Mouse (Mus musculus): ENCODE results near the gene Ankrd2. TPM values are rescaled to one million over a fixed set of nuclear protein-coding genes. Genes with fewer than 3 reads are reported as not detected.

The Ankrd2 gene
- total RNA-seq (2021), result under 1 TPM; 0.20 to 0.42 TPM
- not detected in 2 replicates for polyA plus RNA-seq (2012; rRNA removed)
- long read RNA-seq, result 0 reads

DNA sequence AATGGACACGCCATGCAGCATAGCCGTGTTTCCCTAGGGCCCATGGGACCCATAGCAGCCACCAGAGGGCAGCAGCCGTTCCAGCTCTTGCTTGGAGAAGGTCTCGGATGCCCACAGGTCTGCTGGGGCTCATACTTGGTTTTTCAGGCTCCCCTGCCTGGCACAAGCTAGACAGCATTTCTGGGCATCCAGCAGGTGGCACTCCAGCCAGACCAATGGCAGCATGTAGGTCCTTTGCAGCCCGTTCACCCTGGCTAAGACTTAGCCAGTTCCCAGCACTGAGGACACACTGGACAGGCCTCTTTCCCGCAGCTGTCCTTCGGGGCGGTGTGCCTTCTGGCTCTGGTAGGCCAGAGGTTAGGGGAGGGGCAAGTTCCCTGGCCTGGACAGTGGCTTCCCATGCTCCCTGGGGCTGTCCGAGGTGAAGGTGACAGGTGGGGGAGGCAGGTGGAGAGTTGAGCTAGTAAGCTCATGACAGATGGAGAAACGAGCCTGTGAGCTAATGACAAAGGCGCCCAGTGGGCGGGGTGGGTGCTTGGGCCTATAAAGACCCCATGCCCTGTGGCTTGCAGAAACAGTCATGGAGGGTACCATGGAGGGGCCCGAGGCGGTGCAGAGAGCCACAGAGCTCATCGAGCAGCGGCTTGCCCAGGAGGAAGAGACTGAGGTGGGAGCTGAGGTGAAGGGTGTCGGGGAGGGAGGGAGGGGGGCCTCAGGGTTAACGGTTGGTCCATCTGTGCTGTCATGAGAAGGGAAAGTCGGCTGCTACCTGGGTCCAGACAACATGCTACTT lies at the start of gene Ankrd2:
Gene Ankrd2 (plus strand): TSS at position 545 of the 793 bp plus-strand sequence.
- no peaks in the 10 kb centered on the region for H3K27me3 ChIP-seq (ENCODE audit: control insufficient read depth, insufficient read depth, low read length)
- no peaks in the 10 kb centered on the region for H3K36me3 ChIP-seq (ENCODE audit: control insufficient read depth, insufficient read depth, low read length)
- TF ChIP-seq POLR2A (IDR thresholded peaks at IDR 0.05; ENCODE audit: insufficient read depth, low read depth, low read length), result no peak
- peak; percentile 93 for TF ChIP-seq EP300 (IDR thresholded peaks at IDR 0.05; ENCODE audit: insufficient read depth, low read depth, low read length)
- TF ChIP-seq CTCF (IDR thresholded peaks at IDR 0.05), result peak; percentile 97
- H3K4me1 ChIP-seq (ENCODE audit: control insufficient read depth, insufficient read depth, low read length), result peaks cover 4% of the 10 kb centered on the region
- DNase-seq, result peak; percentile 84 to 85
- H3K27ac ChIP-seq, result peak within 1 kb of the TSS; percentile 31
- 60% methylated on average over 19 of the region's 19 CpGs for WGBS
- no peak within 1 kb of the TSS for H3K9ac ChIP-seq (ENCODE audit: low read depth, low read length)
- H3K79me2 ChIP-seq (replicated peaks; ENCODE audit: control insufficient read depth, insufficient read depth, low read length), result no peaks in the 10 kb centered on the region
- intact Hi-C loops (cut with DNase I), result loop anchor here (1.0 to 5.0 kb wide), 3 partner anchors 34 to 132 kb away; no protein-coding TSS in a partner anchor
- H3K4me3 ChIP-seq, result no peak within 1 kb of the TSS

DNA sequence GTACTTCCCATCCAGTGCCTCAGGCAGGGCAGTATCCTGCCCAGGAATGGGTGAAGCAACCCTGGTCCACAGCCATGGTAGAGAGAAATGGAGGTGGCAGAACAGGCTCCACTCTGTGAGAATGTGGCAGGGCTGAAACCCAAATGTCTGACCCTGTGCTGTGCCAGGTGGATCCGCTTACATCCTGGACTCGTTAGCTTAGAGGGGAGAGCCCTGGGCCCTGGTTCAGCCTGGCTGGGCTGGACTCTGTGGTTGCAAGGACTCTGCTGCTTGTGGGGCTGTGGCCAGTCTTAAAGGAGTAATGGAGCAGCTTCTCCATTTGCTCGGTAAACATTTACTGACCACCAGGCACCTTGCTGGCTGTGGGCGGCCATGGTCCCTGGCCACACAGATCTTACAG lies 48.6 kb upstream of the Ankrd2 start:
- Histone ChIP-seq H3K4me3 (no peak overlapping the region), H3K27ac (no peak overlapping the region), H3K4me1 (ENCODE audit: control insufficient read depth, insufficient read depth, low read length) (peaks cover 6% of the 10 kb centered on the region), H3K36me3 (ENCODE audit: control insufficient read depth, insufficient read depth, low read length) (no peaks in the 10 kb centered on the region), H3K9ac (ENCODE audit: low read depth, low read length) (no peak overlapping the region), H3K79me2 (replicated peaks; ENCODE audit: control insufficient read depth, insufficient read depth, low read length) (peaks cover 4% of the 10 kb centered on the region; the same call in 1 of the 2 replicates), H3K27me3 (ENCODE audit: control insufficient read depth, insufficient read depth, low read length) (no peaks in the 10 kb centered on the region)
- TF ChIP-seq EP300 (IDR thresholded peaks at IDR 0.05; ENCODE audit: insufficient read depth, low read depth, low read length) (no peak), CTCF (IDR thresholded peaks at IDR 0.05) (no peak), POLR2A (IDR thresholded peaks at IDR 0.05; ENCODE audit: insufficient read depth, low read depth, low read length) (no peak)
- intact Hi-C loops (cut with DNase I), result no loop called here
- no peak for DNase-seq
- WGBS, result 80% methylated on average over 4 of the region's 4 CpGs

DNA sequence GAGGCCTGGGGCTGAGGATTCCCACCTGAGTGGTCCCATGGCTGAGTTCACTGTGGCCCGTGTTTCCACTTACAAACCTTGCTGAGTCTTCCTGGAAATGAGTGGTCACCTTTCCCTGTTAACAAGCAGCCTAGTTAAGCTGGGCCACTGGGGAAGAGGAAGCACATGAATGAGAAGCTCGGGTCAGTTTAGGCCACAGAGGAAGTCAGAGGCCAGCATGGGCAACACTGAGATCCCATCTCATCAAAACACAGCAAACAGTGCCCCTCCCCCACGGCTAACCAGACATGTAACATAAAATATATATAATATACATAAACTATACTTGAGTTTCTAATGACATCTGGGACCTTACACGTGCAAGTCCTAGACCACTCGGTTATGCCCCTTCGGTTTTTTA lies 46.0 kb upstream of the Ankrd2 start:
- intact Hi-C loops (cut with DNase I), result no loop called here
- DNase-seq, result no peak

DNA sequence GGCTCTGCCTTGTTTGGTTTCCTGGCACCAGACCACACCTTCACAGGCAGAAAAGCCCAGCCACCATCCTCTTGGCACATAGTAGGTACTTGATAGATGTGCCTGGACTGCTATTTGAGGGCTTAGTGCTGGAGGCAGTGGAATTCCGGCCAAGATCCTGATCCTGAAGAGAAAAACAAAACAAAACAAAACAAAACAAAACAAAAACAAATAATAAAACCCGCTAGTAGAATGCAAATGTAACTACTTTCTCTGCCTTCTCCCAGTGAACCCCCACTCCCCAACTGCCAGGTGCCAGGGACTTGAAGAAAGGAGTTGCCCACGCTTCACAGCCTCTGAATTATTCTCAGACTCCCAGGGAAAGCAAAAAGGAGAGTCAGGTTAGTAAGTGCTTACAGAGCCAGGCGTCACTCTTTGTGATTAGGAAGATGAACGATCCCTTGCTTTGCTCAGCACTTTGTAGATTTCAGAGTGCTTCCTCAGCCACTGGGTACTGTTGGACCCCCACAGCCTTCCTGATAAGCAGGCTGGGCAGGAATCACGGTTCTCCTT lies 43.8 kb upstream of the Ankrd2 start:
- TF ChIP-seq EP300 (IDR thresholded peaks at IDR 0.05; ENCODE audit: insufficient read depth, low read depth, low read length) (no peak), POLR2A (IDR thresholded peaks at IDR 0.05; ENCODE audit: insufficient read depth, low read depth, low read length) (no peak), CTCF (IDR thresholded peaks at IDR 0.05) (no peak)
- intact Hi-C loops (cut with DNase I), result no loop called here
- Histone ChIP-seq H3K4me1 (ENCODE audit: control insufficient read depth, insufficient read depth, low read length) (peaks cover 11% of the 10 kb centered on the region), H3K9ac (ENCODE audit: low read depth, low read length) (no peak overlapping the region), H3K27me3 (ENCODE audit: control insufficient read depth, insufficient read depth, low read length) (no peaks in the 10 kb centered on the region), H3K79me2 (replicated peaks; ENCODE audit: control insufficient read depth, insufficient read depth, low read length) (peaks cover 1% of the 10 kb centered on the region; the same call in 1 of the 2 replicates), H3K36me3 (ENCODE audit: control insufficient read depth, insufficient read depth, low read length) (no peaks in the 10 kb centered on the region), H3K27ac (peak overlapping the region; percentile 16), H3K4me3 (no peak overlapping the region)
- 52% methylated on average over 6 of the region's 6 CpGs for WGBS
- peak in 1 of 2 experiments; percentile 19 for DNase-seq

More for the DNA sequence above, 46.0 kb upstream of the Ankrd2 start:
- 66% methylated on average over 6 of the region's 6 CpGs for WGBS
- no peak overlapping the region for H3K9ac ChIP-seq (ENCODE audit: low read depth, low read length)
- H3K36me3 ChIP-seq (ENCODE audit: control insufficient read depth, insufficient read depth, low read length), result no peaks in the 10 kb centered on the region
- H3K27ac ChIP-seq, result peak overlapping the region; percentile 28; the same call in 1 of the 2 replicates
- no peak overlapping the region for H3K4me3 ChIP-seq
- no peaks in the 10 kb centered on the region for H3K27me3 ChIP-seq (ENCODE audit: control insufficient read depth, insufficient read depth, low read length)
- no peak for TF ChIP-seq POLR2A (IDR thresholded peaks at IDR 0.05; ENCODE audit: insufficient read depth, low read depth, low read length)
- TF ChIP-seq CTCF (IDR thresholded peaks at IDR 0.05), result no peak
- H3K79me2 ChIP-seq (replicated peaks; ENCODE audit: control insufficient read depth, insufficient read depth, low read length), result peaks cover 4% of the 10 kb centered on the region; the same call in 1 of the 2 replicates
- H3K4me1 ChIP-seq (ENCODE audit: control insufficient read depth, insufficient read depth, low read length), result peaks cover 8% of the 10 kb centered on the region

DNA sequence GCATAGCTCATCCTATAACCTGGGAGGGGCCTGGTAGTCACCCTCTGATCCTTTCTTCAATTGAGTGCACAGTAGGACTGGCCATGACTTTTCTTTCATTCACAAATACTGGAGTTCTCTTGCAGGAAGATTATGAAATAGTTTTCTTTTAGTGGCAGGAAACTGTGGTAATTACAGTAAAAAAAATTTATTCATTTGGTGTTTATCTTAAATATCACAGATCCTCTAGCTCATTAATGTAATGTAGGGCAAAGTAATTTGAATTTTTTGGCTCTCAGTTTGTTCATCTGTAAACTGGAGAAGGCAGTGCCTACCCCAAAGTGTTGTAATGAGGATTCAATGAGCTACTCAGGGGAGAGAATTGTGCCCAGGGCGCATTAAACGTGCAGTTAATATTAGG lies 42.8 kb upstream of the Ankrd2 start:
- H3K4me1 ChIP-seq (ENCODE audit: control insufficient read depth, insufficient read depth, low read length), result peaks cover 16% of the 10 kb centered on the region
- WGBS, result 43% methylated on average over 2 of the region's 2 CpGs
- no peaks in the 10 kb centered on the region for H3K36me3 ChIP-seq (ENCODE audit: control insufficient read depth, insufficient read depth, low read length)
- DNase-seq, result no peak
- no peak overlapping the region for H3K9ac ChIP-seq (ENCODE audit: low read depth, low read length)
- H3K4me3 ChIP-seq, result no peak overlapping the region
- H3K79me2 ChIP-seq (replicated peaks; ENCODE audit: control insufficient read depth, insufficient read depth, low read length), result no peaks in the 10 kb centered on the region; the same call in 1 of the 2 replicates
- no peak for TF ChIP-seq EP300 (IDR thresholded peaks at IDR 0.05; ENCODE audit: insufficient read depth, low read depth, low read length)
- no peak for TF ChIP-seq CTCF (IDR thresholded peaks at IDR 0.05)
- no peak for TF ChIP-seq POLR2A (IDR thresholded peaks at IDR 0.05; ENCODE audit: insufficient read depth, low read depth, low read length)
- intact Hi-C loops (cut with DNase I), result no loop called here
- H3K27me3 ChIP-seq (ENCODE audit: control insufficient read depth, insufficient read depth, low read length), result no peaks in the 10 kb centered on the region
- peak overlapping the region; percentile 45 for H3K27ac ChIP-seq

DNA sequence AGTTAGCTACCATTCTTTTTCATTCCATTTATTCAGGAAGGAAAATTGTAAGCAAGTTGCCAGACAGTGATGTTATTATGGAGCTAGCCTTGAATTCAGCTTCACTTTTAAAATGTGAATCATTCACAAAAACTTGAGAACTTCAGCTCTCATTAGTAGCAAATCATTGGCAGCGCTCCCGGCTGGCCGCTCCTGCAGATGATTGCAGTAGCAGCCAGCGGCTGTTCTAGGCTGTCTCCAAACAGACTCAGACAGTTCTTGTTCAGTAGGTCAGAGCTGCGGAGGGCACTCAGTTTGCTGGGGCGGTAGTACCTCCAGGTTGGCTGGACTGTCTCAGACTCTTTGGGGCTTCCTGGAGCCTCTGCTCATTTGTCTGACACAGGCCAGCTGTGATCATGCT lies 42.3 kb upstream of the Ankrd2 start:
- Histone ChIP-seq H3K27me3 (ENCODE audit: control insufficient read depth, insufficient read depth, low read length) (no peaks in the 10 kb centered on the region), H3K4me1 (ENCODE audit: control insufficient read depth, insufficient read depth, low read length) (peaks cover 16% of the 10 kb centered on the region), H3K4me3 (no peak overlapping the region), H3K27ac (peak overlapping the region; percentile 45), H3K79me2 (replicated peaks; ENCODE audit: control insufficient read depth, insufficient read depth, low read length) (no peaks in the 10 kb centered on the region; the same call in 1 of the 2 replicates), H3K36me3 (ENCODE audit: control insufficient read depth, insufficient read depth, low read length) (no peaks in the 10 kb centered on the region), H3K9ac (ENCODE audit: low read depth, low read length) (no peak overlapping the region)
- intact Hi-C loops (cut with DNase I), result no loop called here
- TF ChIP-seq EP300 (IDR thresholded peaks at IDR 0.05; ENCODE audit: insufficient read depth, low read depth, low read length), result no peak
- no peak for TF ChIP-seq POLR2A (IDR thresholded peaks at IDR 0.05; ENCODE audit: insufficient read depth, low read depth, low read length)
- 20% methylated on average over 6 of the region's 6 CpGs for WGBS
- DNase-seq, result peak; percentile 82 to 83

Measured in heart, adult 2 months (tissue).